Mouse (Mus musculus) left cerebral cortex, adult 8-10 months (tissue): Measurements from ENCODE around the gene Efcab1. TPM values are rescaled to one million over a fixed set of nuclear protein-coding genes. Genes with fewer than 3 reads are reported as not detected.
"Not testable (repeated sequence)": the region's sequence is repeated elsewhere in the genome, so short reads cannot be mapped to it uniquely, and the experiment has no call there.

Experiments used
- DNase-seq, 2 experiments: peaks; one replicate each; pipeline ENCODE4 v3.0.0; 2022; ENCODE audit warnings: low spot score in 2 of 2
- total RNA-seq, 4 experiments: library from RNA; stranded (reverse); gene quantifications; 2 replicates each; pipeline ENCODE4 v1.2.4; 2022

The Efcab1 gene
- 1 to 10 TPM; 4.4 to 5.8 (median 4.5) TPM for total RNA-seq

GRCm38 (mm10) chr16:14906393-14907100 lies at the start of gene Efcab1:
Efcab1 (plus strand) TSS chr16:14906606.
- peak; percentile 13 to 38 for DNase-seq

- DNase-seq, result peak in 1 of 2 experiments; percentile 5
Observed at GRCm38 (mm10) chr16:14859443-14859842, 47.0 kb upstream of the Efcab1 start.

GRCm38 (mm10) chr16:14884916-14885315 lies 21.5 kb upstream of the Efcab1 start:
- DNase-seq, result no peak

- DNase-seq, result no peak
Observed at GRCm38 (mm10) chr16:14885372-14885771, 21.0 kb upstream of the Efcab1 start.

- no peak for DNase-seq
Observed at GRCm38 (mm10) chr16:14892492-14892891, 13.9 kb upstream of the Efcab1 start.

GRCm38 (mm10) chr16:14893864-14894263 lies 12.5 kb upstream of the Efcab1 start:
- no peak for DNase-seq

- no peak for DNase-seq
Observed at GRCm38 (mm10) chr16:14894713-14895112, 11.7 kb upstream of the Efcab1 start.

GRCm38 (mm10) chr16:14895543-14895942 lies 10.9 kb upstream of the Efcab1 start:
- DNase-seq, result no peak

GRCm38 (mm10) chr16:14930711-14931110 lies 24.3 kb downstream of the Efcab1 start:
- DNase-seq, result not testable (repeated sequence)

- not testable (repeated sequence) for DNase-seq
Observed at GRCm38 (mm10) chr16:14936478-14937166, 30.2 kb downstream of the Efcab1 start.

GRCm38 (mm10) chr16:14939552-14939951 lies 33.1 kb downstream of the Efcab1 start:
- no peak for DNase-seq

GRCm38 (mm10) chr16:14939994-14940715 lies 33.7 kb downstream of the Efcab1 start:
- DNase-seq, result no peak

- no peak for DNase-seq
Observed at GRCm38 (mm10) chr16:14940898-14941297, 34.5 kb downstream of the Efcab1 start.

- DNase-seq, result no peak
Observed at GRCm38 (mm10) chr16:14943530-14943929, 37.1 kb downstream of the Efcab1 start.

- not testable (repeated sequence) for DNase-seq
Observed at GRCm38 (mm10) chr16:14947561-14947960, 41.2 kb downstream of the Efcab1 start.

GRCm38 (mm10) chr16:14951894-14952293 lies 45.5 kb downstream of the Efcab1 start:
- DNase-seq, result no peak

GRCm38 (mm10) chr16:14959743-14960142 lies 53.3 kb downstream of the Efcab1 start:
- DNase-seq, result no peak

- DNase-seq, result no peak
Observed at GRCm38 (mm10) chr16:14973696-14974095, 67.3 kb downstream of the Efcab1 start.

- no peak for DNase-seq
Observed at GRCm38 (mm10) chr16:14979228-14979627, 72.8 kb downstream of the Efcab1 start.

- DNase-seq, result no peak
Observed at GRCm38 (mm10) chr16:14989614-14990268, 83.3 kb downstream of the Efcab1 start.

- DNase-seq, result no peak
Observed at GRCm38 (mm10) chr16:14991001-14991400, 84.6 kb downstream of the Efcab1 start.
